Mouse (Mus musculus): Measurements from ENCODE around the gene Syne3. TPM values are rescaled to one million over a fixed set of nuclear protein-coding genes. Genes with fewer than 3 reads are reported as not detected.

Gene Syne3
- total and polyA plus RNA-seq, 3 experiments, result 4.9 to 10.7 TPM; not detected in 1

DNA sequence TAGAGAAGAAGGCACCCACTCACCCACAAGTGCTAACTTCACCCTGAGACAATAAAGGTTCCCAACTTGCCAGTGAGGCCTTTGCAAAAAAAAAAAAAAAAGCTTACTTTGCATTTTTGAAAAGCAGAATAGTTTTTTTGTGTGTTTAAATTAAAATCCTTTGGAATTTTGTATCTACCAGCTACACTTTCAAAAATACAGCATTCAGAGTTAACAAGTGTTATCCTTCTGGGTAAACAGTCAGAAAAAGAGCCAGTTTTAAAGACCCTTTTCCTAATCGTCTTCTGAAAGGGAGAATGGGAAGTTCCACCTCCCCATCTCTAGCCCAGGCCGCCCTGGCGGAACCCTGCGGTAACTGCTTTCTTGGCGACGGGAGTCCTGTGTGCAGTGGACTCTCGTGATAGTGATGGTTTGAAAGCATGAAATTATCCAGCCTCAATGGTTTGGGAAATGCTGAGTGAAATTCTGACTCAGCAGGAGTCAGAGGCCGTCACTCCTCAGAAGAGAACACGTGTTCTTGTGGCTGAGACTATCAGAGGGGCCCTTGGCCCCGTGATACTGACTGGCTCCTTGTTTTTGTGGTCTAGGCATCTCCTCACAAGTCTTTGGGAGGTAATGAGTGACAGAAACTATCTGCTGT, 16.5 kb upstream of the Syne3 start (continued):
- TF ChIP-seq ZKSCAN1 (IDR thresholded peaks at IDR 0.05; ENCODE audit: low read depth, low read length), result no peak
- TF ChIP-seq ZNF384 (IDR thresholded peaks at IDR 0.05; ENCODE audit: low read depth, low read length), result peak; percentile 75
- TF ChIP-seq JUND (IDR thresholded peaks at IDR 0.05; ENCODE audit: low read depth, low read length), result no peak
- TF ChIP-seq ZC3H11A (IDR thresholded peaks at IDR 0.05; ENCODE audit: low read depth, low read length), result no peak

DNA sequence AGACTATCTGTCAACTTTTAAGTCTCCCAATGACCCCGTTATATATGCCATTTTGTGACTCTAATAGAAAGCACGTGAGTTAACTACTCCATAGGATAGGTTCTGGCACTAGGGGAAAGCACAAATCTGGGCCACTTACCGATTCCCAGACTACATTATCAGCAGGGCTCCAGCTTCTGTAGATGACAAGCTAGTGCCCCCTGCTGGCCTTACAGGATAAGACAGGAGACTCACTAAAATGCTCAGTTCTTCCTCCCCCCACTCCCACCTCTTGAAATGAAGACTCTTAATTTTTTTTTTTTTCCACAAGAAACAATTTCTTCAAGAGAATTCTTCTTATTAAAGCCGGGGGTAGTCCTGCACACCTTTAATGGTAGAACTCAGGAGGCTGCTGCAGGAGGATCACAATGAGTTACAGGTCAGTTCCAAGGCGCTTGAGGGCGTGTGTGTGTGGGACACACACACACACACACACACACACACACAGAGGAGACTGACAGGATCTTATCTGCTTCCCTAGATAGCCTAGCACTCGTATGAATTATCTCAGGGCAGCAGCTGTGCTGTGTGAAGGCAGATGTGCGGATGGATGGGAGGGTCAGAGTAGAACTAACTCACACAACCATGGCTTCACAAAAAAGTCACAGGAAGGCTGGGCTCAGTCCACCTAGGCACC, 15.8 kb upstream of the Syne3 start:
- peak; percentile 92 for DNase-seq (ENCODE audit: low read depth, low spot score)
- H3K79me2 ChIP-seq (ENCODE audit: control insufficient read depth, insufficient read depth, low read length, poor library complexity), result peaks cover 12% of the 10 kb centered on the region
- peaks cover 0 to 34% of the 10 kb centered on the region in 2 experiments; a peak in 3 of 4 replicates for H3K36me3 ChIP-seq (ENCODE audit: control insufficient read depth in 1 of 2, insufficient read depth in 2 of 2, low read length in 2 of 2)
- H3K27ac ChIP-seq (ENCODE audit: control insufficient read depth, low read depth, low read length), result peak overlapping the region; percentile 94
- H3K9me3 ChIP-seq (replicated peaks; ENCODE audit: insufficient read depth, low read length), result no peaks in the 10 kb centered on the region
- H3K27me3 ChIP-seq (ENCODE audit: control insufficient read depth in 1 of 2, insufficient read depth in 2 of 2, low read length in 2 of 2), result no peaks in the 10 kb centered on the region
- H3K9ac ChIP-seq (ENCODE audit: control insufficient read depth, low read depth, low read length, poor library complexity, severe bottlenecking), result peak overlapping the region; percentile 24
- peaks cover 2 to 47% of the 10 kb centered on the region in 2 experiments for H3K4me1 ChIP-seq (ENCODE audit: control insufficient read depth in 1 of 2, insufficient read depth in 2 of 2, low read length in 2 of 2)
- H3K4me3 ChIP-seq (ENCODE audit: control insufficient read depth in 1 of 2, insufficient read depth in 1 of 2, low read depth in 2 of 2, low read length in 2 of 2), result no peak overlapping the region
- TF ChIP-seq EP300 (IDR thresholded peaks at IDR 0.05; ENCODE audit: low read depth in 1 of 2, low read length in 2 of 2), result peak; percentile 75 to 90; a peak in 3 of 4 replicates
- TF ChIP-seq CHD1 (IDR thresholded peaks at IDR 0.05; ENCODE audit: low read depth, low read length), result no peak
- TF ChIP-seq MAX (IDR thresholded peaks at IDR 0.05; ENCODE audit: low read length), result no peak
- TF ChIP-seq MYB (IDR thresholded peaks at IDR 0.05; ENCODE audit: low read depth, low read length), result no peak; the same call in 1 of the 2 replicates
- TF ChIP-seq ZNF384 (IDR thresholded peaks at IDR 0.05; ENCODE audit: low read depth, low read length), result peak; percentile 72
- no peak for TF ChIP-seq USF1 (IDR thresholded peaks at IDR 0.05; ENCODE audit: low read depth, low read length)
- TF ChIP-seq ZKSCAN1 (IDR thresholded peaks at IDR 0.05; ENCODE audit: low read depth, low read length), result no peak
- TF ChIP-seq SIN3A (IDR thresholded peaks at IDR 0.05; ENCODE audit: low read length), result peak; percentile 73
- peak; percentile 62; the same call in 1 of the 2 replicates for TF ChIP-seq BHLHE40 (IDR thresholded peaks at IDR 0.05; ENCODE audit: borderline replicate concordance, low read depth, low read length)
- TF ChIP-seq RCOR1 (IDR thresholded peaks at IDR 0.05; ENCODE audit: low read depth, low read length), result no peak; the same call in 1 of the 2 replicates
- peak; percentile 98 for TF ChIP-seq TCF12 (IDR thresholded peaks at IDR 0.05; ENCODE audit: low read depth, low read length)
- TF ChIP-seq POLR2A (IDR thresholded peaks at IDR 0.05; ENCODE audit: control insufficient read depth in 1 of 2, insufficient read depth in 1 of 2, low read depth in 1 of 2, low read length in 2 of 2, poor library complexity in 1 of 2), result no peak
- peak; percentile 91 for TF ChIP-seq GATA1 (IDR thresholded peaks at IDR 0.05; ENCODE audit: low read depth, low read length)
- no peak for TF ChIP-seq ZMIZ1 (IDR thresholded peaks at IDR 0.05; ENCODE audit: low read depth, low read length)
- TF ChIP-seq RAD21 (IDR thresholded peaks at IDR 0.05; ENCODE audit: low read depth, low read length), result peak; percentile 92
- peak; percentile 84 for TF ChIP-seq MAZ (IDR thresholded peaks at IDR 0.05; ENCODE audit: low read depth, low read length)
- TF ChIP-seq CTCF (IDR thresholded peaks at IDR 0.05 in 2 of 3, conservative IDR thresholded peaks at IDR 0.05 in 1 of 3; ENCODE audit: control insufficient read depth in 1 of 3, insufficient read depth in 1 of 3, low read depth in 2 of 3, low read length in 3 of 3, poor library complexity in 1 of 3, severe bottlenecking in 1 of 3), result peak; percentile 67 to 90 (median 78)
- TF ChIP-seq TBP (IDR thresholded peaks at IDR 0.05; ENCODE audit: low read depth, low read length), result 0 out of 2 replicates have a peak, but pooled peaks have one; percentile 4
- peak; percentile 94 for TF ChIP-seq ETS1 (IDR thresholded peaks at IDR 0.05; ENCODE audit: low read depth, low read length)
- TF ChIP-seq JUND (IDR thresholded peaks at IDR 0.05; ENCODE audit: low read depth, low read length), result no peak
- no peak for TF ChIP-seq GABPA (IDR thresholded peaks at IDR 0.05; ENCODE audit: low read depth, low read length)
- no peak for TF ChIP-seq ELF1 (IDR thresholded peaks at IDR 0.05; ENCODE audit: low read depth, low read length)
- no peak for TF ChIP-seq UBTF (IDR thresholded peaks at IDR 0.05; ENCODE audit: borderline replicate concordance, insufficient read depth, low read depth, low read length)
- TF ChIP-seq MXI1 (IDR thresholded peaks at IDR 0.05; ENCODE audit: low read depth, low read length), result 0 out of 2 replicates have a peak, but pooled peaks have one; percentile 33
- TF ChIP-seq POLR2AphosphoS5 (IDR thresholded peaks at IDR 0.05; ENCODE audit: borderline replicate concordance, low read depth, low read length), result no peak
- TF ChIP-seq KAT2A (conservative IDR thresholded peaks at IDR 0.05; ENCODE audit: low read depth, low read length), result no peak; the same call in 1 of the 2 replicates
- TF ChIP-seq USF2 (IDR thresholded peaks at IDR 0.05; ENCODE audit: borderline replicate concordance in 1 of 2, insufficient read depth in 1 of 2, low read depth in 1 of 2, low read length in 2 of 2), result no peak
- TF ChIP-seq HCFC1 (IDR thresholded peaks at IDR 0.05; ENCODE audit: low read depth, low read length), result peak; percentile 19; the same call in 1 of the 2 replicates
- TF ChIP-seq E2F4 (IDR thresholded peaks at IDR 0.05; ENCODE audit: borderline replicate concordance, low read depth, low read length), result no peak
- peak; percentile 92 for TF ChIP-seq ZC3H11A (IDR thresholded peaks at IDR 0.05; ENCODE audit: low read depth, low read length)
- TF ChIP-seq NRF1 (IDR thresholded peaks at IDR 0.05; ENCODE audit: insufficient read depth, low read depth, low read length, poor library complexity, severe bottlenecking), result no peak
